Mouse (Mus musculus) urinary bladder, postnatal 25 days (tissue): Measurements from ENCODE around the gene Fau.

Experiments
- DNase-seq: peaks from one replicate; pipeline ENCODE4 v3.0.0; 2022; ENCODE audit warnings: low spot score

The Fau gene

GRCm38 (mm10) chr19:6070571-6071250, 13.1 kb downstream of the Fau start:
- no peak for DNase-seq

GRCm38 (mm10) chr19:6071261-6071660, 13.6 kb downstream of the Fau start:
- DNase-seq = no peak

GRCm38 (mm10) chr19:6073889-6074288, 16.2 kb downstream of the Fau start:
- DNase-seq = no peak

- DNase-seq = peak; percentile 74
Measured at GRCm38 (mm10) chr19:6076564-6077393, 19.1 kb downstream of the Fau start, which contains the start of gene Vps51. Vps51 (minus strand) TSS chr19:6077231.

GRCm38 (mm10) chr19:6079983-6080480, 22.4 kb downstream of the Fau start, which contains the start of gene Tmem262:
Tmem262 (plus strand) TSS chr19:6080033.
- DNase-seq = no peak

- DNase-seq = no peak
Measured at GRCm38 (mm10) chr19:6082156-6082555, 24.5 kb downstream of the Fau start, which contains the start of gene Gm28374. Gm28374 (minus strand) TSS chr19:6082256.

- DNase-seq = peak; percentile 93
Measured at GRCm38 (mm10) chr19:6084478-6085248, 27.0 kb downstream of the Fau start, which contains the start of the genes Zfpl1 and Cdca5. Zfpl1 (minus strand) TSS chr19:6084956. Cdca5 (plus strand) TSS chr19:6084983.

- DNase-seq = no peak
Measured at GRCm38 (mm10) chr19:6085417-6085879, 27.8 kb downstream of the Fau start.

GRCm38 (mm10) chr19:6088841-6089240, 31.2 kb downstream of the Fau start:
- DNase-seq = no peak

GRCm38 (mm10) chr19:6094119-6094518, 36.5 kb downstream of the Fau start, which contains the start of gene AC131692.1:
AC131692.1 (plus strand) TSS chr19:6094419.
- no peak for DNase-seq

- DNase-seq = no peak
Measured at GRCm38 (mm10) chr19:6097847-6098246, 40.2 kb downstream of the Fau start.

- DNase-seq = no peak
Measured at GRCm38 (mm10) chr19:6101186-6101585, 43.5 kb downstream of the Fau start.

GRCm38 (mm10) chr19:6102169-6102853, 44.7 kb downstream of the Fau start:
- DNase-seq = no peak

- DNase-seq = no peak
Measured at GRCm38 (mm10) chr19:6104476-6104875, 46.8 kb downstream of the Fau start.

GRCm38 (mm10) chr19:6105586-6105985, 47.9 kb downstream of the Fau start, which contains the start of gene Naaladl1:
Naaladl1 (plus strand) TSS chr19:6105782.
- no peak for DNase-seq
